Mouse (Mus musculus): ENCODE results near the gene Rab3gap2. TPM values are rescaled to one million over a fixed set of nuclear protein-coding genes. Genes with fewer than 3 reads are reported as not detected.

Rab3gap2 gene
- polyA plus RNA-seq, 1 experiment from 2014 or later = 13.8 TPM

- Histone ChIP-seq H3K27me3 (ENCODE audit: control insufficient read depth, insufficient read depth, low read depth, low read length) (no peaks in the 10 kb centered on the region), H3K4me1 (ENCODE audit: control insufficient read depth, low read depth, low read length) (peaks cover 12% of the 10 kb centered on the region), H3K9ac (ENCODE audit: low read depth, low read length) (peak within 1 kb of the TSS; percentile 90), H3K4me2 (ENCODE audit: low read depth, low read length) (peak within 1 kb of the TSS; percentile 69), H3K9me3 (replicated peaks; ENCODE audit: control insufficient read depth, low read length) (no peaks in the 10 kb centered on the region), H3K4me3 (ENCODE audit: low read depth, low read length) (peak within 1 kb of the TSS; percentile 83), H3K36me3 (ENCODE audit: control insufficient read depth, insufficient read depth) (peaks cover 7% of the 10 kb centered on the region), H3K27ac (ENCODE audit: low read length) (peak within 1 kb of the TSS; percentile 86)
- peak; percentile 88 for ATAC-seq (ENCODE audit: low read depth)
- WGBS (ENCODE audit: insufficient replicate concordance) = under 1% methylated on average over 76 of the region's 76 CpGs
These were observed 125.0 kb downstream of the Rab3gap2 start, which contains the start of gene Iars2 for GRCm38 (mm10) chr1:185328721-185329610. Gene Iars2 (minus strand): TSS chr1:185329396.

- 80% methylated on average over 8 of the region's 8 CpGs for WGBS (ENCODE audit: insufficient replicate concordance)
- Histone ChIP-seq H3K4me3 (ENCODE audit: low read depth, low read length) (no peak overlapping the region; the same call in 1 of the 2 replicates), H3K4me2 (ENCODE audit: low read depth, low read length) (0 out of 2 replicates have a peak overlapping the region, but pooled peaks have one; percentile 69), H3K27me3 (ENCODE audit: control insufficient read depth, insufficient read depth, low read depth, low read length) (no peaks in the 10 kb centered on the region), H3K27ac (ENCODE audit: low read length) (peak overlapping the region; percentile 86; the same call in 1 of the 2 replicates), H3K9ac (ENCODE audit: low read depth, low read length) (no peak overlapping the region), H3K36me3 (ENCODE audit: control insufficient read depth, insufficient read depth) (peaks cover 2% of the 10 kb centered on the region; the same call in 1 of the 2 replicates), H3K9me3 (replicated peaks; ENCODE audit: control insufficient read depth, low read length) (no peaks in the 10 kb centered on the region), H3K4me1 (ENCODE audit: control insufficient read depth, low read depth, low read length) (peaks cover 12% of the 10 kb centered on the region)
- ATAC-seq (ENCODE audit: low read depth) = no peak
These were observed 125.9 kb downstream of the Rab3gap2 start for GRCm38 (mm10) chr1:185329851-185330250.

GRCm38 (mm10) chr1:185331364-185331763 lies 127.4 kb downstream of the Rab3gap2 start:
- Histone ChIP-seq H3K4me2 (ENCODE audit: low read depth, low read length) (no peak overlapping the region), H3K27me3 (ENCODE audit: control insufficient read depth, insufficient read depth, low read depth, low read length) (no peaks in the 10 kb centered on the region), H3K36me3 (ENCODE audit: control insufficient read depth, insufficient read depth) (peaks cover 2% of the 10 kb centered on the region; the same call in 1 of the 2 replicates), H3K27ac (ENCODE audit: low read length) (no peak overlapping the region), H3K4me3 (ENCODE audit: low read depth, low read length) (no peak overlapping the region), H3K4me1 (ENCODE audit: control insufficient read depth, low read depth, low read length) (peaks cover 12% of the 10 kb centered on the region), H3K9me3 (replicated peaks; ENCODE audit: control insufficient read depth, low read length) (no peaks in the 10 kb centered on the region), H3K9ac (ENCODE audit: low read depth, low read length) (no peak overlapping the region)
- 44% methylated on average over 5 of the region's 5 CpGs for WGBS (ENCODE audit: insufficient replicate concordance)
- no peak for ATAC-seq (ENCODE audit: low read depth)

DNA sequence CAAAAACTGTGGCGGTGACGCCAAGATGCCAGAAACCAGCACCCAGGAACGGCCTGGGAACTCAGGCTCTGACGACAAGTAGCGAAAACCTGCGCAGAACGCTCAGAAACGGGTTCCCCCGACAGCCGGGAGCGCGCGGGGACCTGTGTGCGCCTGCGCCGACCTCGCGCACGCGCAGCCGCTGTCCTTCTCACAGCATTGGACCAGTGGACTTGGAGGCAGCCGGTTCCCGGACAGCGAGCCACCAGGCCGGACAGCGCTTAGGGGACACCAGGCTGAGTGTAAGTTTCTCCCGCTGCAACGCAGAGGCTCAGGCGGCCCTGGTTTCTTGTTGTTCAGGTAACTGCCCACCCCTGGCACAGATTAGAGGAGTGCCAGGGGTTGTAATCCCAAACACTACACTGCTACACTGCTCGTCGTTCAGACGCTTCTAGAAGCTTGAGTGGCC lies 128.1 kb downstream of the Rab3gap2 start, which contains the start of gene Bpnt1:
TSS of gene Bpnt1 (plus strand) at position 167 of the 448 bp plus-strand sequence.
- no peaks in the 10 kb centered on the region for H3K9me3 ChIP-seq (replicated peaks; ENCODE audit: control insufficient read depth, low read length)
- 0% methylated on average over 31 of the region's 32 CpGs for WGBS (ENCODE audit: insufficient replicate concordance)
- H3K36me3 ChIP-seq (ENCODE audit: control insufficient read depth, insufficient read depth) = no peaks in the 10 kb centered on the region
- H3K4me2 ChIP-seq (ENCODE audit: low read depth, low read length) = peak within 1 kb of the TSS; percentile 82
- H3K27me3 ChIP-seq (ENCODE audit: control insufficient read depth, insufficient read depth, low read depth, low read length) = no peaks in the 10 kb centered on the region
- H3K9ac ChIP-seq (ENCODE audit: low read depth, low read length) = peak within 1 kb of the TSS; percentile 64
- peaks cover 12% of the 10 kb centered on the region for H3K4me1 ChIP-seq (ENCODE audit: control insufficient read depth, low read depth, low read length)
- peak; percentile 68 for ATAC-seq (ENCODE audit: low read depth)
- H3K27ac ChIP-seq (ENCODE audit: low read length) = peak within 1 kb of the TSS; percentile 79
- H3K4me3 ChIP-seq (ENCODE audit: low read depth, low read length) = peak within 1 kb of the TSS; percentile 63

DNA sequence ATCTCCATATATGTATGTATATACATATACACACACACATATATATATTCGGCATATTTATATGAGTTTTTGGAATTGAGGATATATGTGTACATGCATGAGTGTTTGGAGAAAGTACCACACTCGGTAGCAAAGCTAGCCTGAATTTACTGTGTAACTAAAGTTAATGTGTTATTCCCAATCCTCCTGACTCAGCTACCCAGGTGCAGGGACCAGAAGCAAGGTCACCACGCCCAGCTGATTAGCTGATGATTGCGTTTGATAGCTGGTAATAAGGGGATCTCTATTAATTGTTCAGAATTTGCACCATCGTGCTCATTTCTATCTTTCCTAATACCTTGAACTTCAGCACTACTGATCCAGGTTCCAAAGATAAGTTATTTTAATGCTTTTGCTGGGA lies 129.7 kb downstream of the Rab3gap2 start:
- Histone ChIP-seq H3K9ac (ENCODE audit: low read depth, low read length) (no peak overlapping the region), H3K27ac (ENCODE audit: low read length) (no peak overlapping the region), H3K36me3 (ENCODE audit: control insufficient read depth, insufficient read depth) (no peaks in the 10 kb centered on the region), H3K4me2 (ENCODE audit: low read depth, low read length) (no peak overlapping the region), H3K27me3 (ENCODE audit: control insufficient read depth, insufficient read depth, low read depth, low read length) (no peaks in the 10 kb centered on the region), H3K4me1 (ENCODE audit: control insufficient read depth, low read depth, low read length) (peaks cover 4% of the 10 kb centered on the region), H3K4me3 (ENCODE audit: low read depth, low read length) (no peak overlapping the region), H3K9me3 (replicated peaks; ENCODE audit: control insufficient read depth, low read length) (no peaks in the 10 kb centered on the region)
- 61% methylated on average over 5 of the region's 5 CpGs for WGBS (ENCODE audit: insufficient replicate concordance)
- no peak for ATAC-seq (ENCODE audit: low read depth)

DNA sequence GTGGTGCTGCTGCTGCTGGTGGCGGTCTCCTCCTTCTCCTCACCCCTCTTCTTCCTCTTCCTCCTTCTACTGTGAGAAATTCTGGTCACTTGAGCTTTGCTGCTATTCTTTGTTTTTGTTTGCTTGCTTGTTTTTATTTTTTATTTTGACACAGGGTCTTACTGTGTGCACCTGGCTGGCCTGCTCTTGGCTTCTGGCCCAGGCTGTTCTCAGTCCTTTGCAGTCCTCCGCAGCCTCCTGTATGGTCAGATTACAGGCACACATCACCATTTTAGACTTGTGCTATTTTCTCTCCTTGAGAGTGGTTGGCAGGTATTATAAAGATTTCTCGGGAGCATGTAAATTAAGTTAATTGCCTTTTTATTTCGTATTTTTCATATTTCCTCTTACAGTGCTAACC lies 130.2 kb downstream of the Rab3gap2 start:
- H3K9me3 ChIP-seq (replicated peaks; ENCODE audit: control insufficient read depth, low read length) = no peaks in the 10 kb centered on the region
- H3K27ac ChIP-seq (ENCODE audit: low read length) = no peak overlapping the region
- no peak for ATAC-seq (ENCODE audit: low read depth)
- 70% methylated on average over 4 of the region's 4 CpGs for WGBS (ENCODE audit: insufficient replicate concordance)
- no peak overlapping the region for H3K9ac ChIP-seq (ENCODE audit: low read depth, low read length)
- peaks cover 4% of the 10 kb centered on the region for H3K4me1 ChIP-seq (ENCODE audit: control insufficient read depth, low read depth, low read length)
- no peaks in the 10 kb centered on the region for H3K27me3 ChIP-seq (ENCODE audit: control insufficient read depth, insufficient read depth, low read depth, low read length)
- no peak overlapping the region for H3K4me2 ChIP-seq (ENCODE audit: low read depth, low read length)
- H3K4me3 ChIP-seq (ENCODE audit: low read depth, low read length) = no peak overlapping the region
- H3K36me3 ChIP-seq (ENCODE audit: control insufficient read depth, insufficient read depth) = no peaks in the 10 kb centered on the region

DNA sequence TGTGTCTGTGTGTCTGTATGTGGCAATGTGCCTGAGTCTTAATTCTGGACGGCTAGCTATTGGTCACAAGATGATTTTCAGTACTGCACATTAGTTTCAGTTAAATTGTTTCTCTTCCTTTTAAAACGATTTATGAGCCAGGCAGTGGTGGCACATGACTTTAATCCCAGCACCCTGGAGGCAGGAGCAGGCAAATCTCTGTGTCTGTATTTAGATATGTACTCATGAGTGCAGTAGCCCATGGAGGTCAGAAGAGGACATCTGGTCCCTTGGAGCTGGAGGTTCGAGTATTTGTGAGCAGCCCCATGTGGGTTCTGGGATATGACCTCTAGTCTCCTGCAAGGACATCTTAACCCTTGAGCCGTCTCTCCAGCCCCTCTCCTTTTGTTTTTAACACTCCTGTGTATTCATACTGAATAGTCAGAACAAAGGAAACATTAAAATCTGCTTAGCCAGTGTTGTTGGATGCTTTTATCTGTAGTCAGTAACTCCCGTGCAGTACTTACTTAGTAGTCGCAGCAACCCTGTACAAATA lies 131.4 kb downstream of the Rab3gap2 start:
- Histone ChIP-seq H3K36me3 (ENCODE audit: control insufficient read depth, insufficient read depth) (no peaks in the 10 kb centered on the region), H3K4me2 (ENCODE audit: low read depth, low read length) (no peak overlapping the region), H3K27ac (ENCODE audit: low read length) (no peak overlapping the region), H3K9me3 (replicated peaks; ENCODE audit: control insufficient read depth, low read length) (no peaks in the 10 kb centered on the region), H3K4me1 (ENCODE audit: control insufficient read depth, low read depth, low read length) (no peaks in the 10 kb centered on the region; the same call in none of the 2 replicates), H3K27me3 (ENCODE audit: control insufficient read depth, insufficient read depth, low read depth, low read length) (no peaks in the 10 kb centered on the region), H3K9ac (ENCODE audit: low read depth, low read length) (no peak overlapping the region), H3K4me3 (ENCODE audit: low read depth, low read length) (no peak overlapping the region)
- 64% methylated on average over 6 of the region's 6 CpGs for WGBS (ENCODE audit: insufficient replicate concordance)
- ATAC-seq (ENCODE audit: low read depth) = no peak
